Mouse (Mus musculus) mesoderm, embryonic 11.5 days (tissue): ENCODE data around the gene Akt2.

Experiments
- DNase-seq: peaks from one replicate; pipeline ENCODE4 v3.0.0-alpha.2; 2012; ENCODE audit warnings: low read depth, low spot score

Gene Akt2

DNA sequence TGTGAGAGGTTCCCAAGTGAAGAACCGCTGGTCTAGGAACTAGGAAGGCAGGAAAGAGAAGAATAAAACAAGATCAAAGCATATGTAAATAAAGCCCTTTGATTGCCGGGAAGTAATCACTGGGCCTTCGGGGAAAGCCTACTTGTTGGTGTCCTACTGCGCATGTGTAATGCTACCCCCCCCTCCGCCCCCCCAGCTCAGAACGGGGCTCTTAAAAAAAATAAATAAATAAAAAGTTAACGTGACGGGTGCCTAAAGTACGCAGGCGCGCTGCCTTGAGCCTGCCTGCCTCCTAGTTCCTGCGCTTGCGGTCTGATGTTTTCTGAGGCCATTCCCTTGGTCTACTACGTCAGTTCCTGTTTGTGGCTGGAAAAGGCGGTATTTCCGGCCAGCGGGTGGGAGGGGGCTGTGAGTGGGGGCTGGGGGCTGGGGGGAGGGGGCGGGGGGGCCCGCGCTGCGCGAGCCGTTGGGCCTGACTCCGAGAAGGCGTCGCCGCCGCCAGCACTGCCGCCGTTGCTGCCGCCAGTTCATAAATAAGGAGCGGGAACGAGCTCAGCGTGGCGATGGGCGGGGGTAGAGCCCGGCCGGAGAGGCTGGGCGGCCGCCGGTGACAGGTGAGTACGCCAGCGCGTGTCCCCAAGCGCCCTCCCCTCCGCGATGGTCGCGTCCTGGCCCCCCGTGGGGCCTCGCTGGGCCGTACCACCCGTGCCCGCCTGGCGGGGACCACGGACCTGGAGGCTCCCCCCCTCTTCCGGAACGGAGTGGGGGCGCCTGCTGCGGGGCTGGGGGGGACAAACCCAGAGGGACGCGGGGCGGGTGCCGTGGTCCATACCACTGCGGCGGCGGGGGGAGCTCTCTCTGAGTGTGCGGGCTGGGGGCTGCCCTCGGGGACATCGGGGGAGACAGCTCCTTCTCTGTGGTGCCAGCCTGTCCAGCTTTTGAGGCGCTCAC lies at the start of gene Akt2:
Gene Akt2 (plus strand): TSS at position 287 of the 951 bp plus-strand sequence.
- peak; percentile 98 for DNase-seq

DNA sequence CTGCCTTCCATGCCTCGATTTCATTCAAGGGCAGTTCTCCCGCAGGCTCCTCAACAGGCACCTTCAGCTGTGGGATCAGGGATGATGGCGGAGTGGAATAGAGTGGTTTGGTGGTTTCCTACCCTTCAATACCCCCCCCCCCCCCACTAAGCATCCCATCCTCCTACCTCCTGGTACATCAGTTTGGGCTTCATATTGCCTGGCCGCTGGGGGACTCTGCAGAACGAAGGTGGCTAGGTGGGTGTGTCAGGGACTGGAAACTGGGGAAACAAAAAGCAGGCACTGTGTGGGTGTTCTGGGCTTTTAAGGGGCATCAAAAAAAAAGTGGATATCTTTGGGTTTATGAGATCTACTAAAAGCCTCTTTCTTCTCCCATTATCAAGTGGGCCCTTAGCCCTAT lies 49.4 kb upstream of the Akt2 start:
- DNase-seq: no peak

DNA sequence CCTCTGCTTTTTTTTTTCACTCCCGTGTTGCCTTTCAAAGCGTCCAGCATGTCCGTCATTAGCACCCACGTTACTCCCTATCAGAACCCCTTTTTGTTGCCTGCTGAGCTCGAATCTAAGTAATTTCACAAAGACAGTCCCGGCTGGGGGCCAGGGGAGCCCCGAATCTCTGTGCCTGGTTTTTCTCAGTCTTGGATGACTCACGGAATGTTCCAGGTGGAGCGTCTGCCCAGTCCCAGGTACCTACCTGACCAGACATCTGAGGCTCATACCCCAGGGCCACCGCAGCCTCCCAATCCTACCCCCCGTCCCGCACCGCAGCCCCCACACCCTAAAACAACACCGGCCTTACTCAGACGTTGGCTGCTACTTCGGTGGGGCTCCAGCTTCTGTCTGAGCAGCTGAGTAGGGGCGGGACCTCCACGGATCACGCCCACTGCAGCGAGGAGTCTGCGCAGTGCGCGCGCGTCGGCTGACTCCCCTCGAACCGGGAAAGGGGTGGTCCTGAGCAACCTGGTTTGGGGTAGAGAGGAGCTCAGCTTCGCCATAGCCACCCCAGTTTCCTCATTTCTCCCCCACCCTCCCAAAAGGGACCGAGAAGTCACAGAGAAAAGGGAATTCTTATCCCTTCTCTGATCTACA lies 48.8 kb upstream of the Akt2 start:
- peak; percentile 85 for DNase-seq

DNA sequence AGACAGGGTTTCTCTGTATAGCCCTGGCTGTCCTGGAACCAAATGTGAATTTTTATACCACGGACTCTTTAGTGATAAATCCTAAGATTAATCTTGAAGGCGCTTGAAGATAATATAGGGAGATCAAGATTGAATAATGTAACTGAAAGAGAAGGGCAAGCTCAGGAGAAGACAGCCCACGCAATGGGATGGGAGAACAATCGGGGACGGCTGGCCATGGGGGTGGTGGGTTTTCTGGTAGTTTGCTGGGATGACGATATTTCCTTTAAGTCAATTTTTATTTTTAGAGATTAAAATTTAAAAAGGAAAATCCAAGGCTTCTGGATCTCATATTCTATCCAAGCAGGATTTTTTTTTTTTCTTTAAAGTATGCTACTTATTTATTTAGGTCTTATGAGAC lies 48.3 kb upstream of the Akt2 start:
- DNase-seq: no peak

DNA sequence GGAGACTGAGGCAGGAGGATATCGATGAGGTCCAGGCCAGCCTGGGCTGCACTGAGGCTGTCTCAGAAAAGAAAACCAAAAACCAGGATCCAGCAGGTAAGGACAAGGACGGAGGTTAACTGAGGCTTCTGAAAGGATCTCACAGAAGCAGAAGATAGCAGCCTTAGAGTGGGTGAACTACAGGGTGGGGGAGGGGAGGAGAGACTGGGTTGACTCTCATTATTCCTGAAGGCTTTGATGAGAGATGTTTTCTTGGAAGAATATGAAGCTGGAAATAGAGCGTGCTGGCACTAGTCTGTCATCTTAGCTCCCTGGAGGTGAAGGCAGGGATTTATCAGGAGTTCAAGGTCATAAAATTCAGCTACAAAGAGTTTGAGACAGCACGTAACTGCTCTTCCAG lies 47.5 kb upstream of the Akt2 start:
- DNase-seq: no peak

DNA sequence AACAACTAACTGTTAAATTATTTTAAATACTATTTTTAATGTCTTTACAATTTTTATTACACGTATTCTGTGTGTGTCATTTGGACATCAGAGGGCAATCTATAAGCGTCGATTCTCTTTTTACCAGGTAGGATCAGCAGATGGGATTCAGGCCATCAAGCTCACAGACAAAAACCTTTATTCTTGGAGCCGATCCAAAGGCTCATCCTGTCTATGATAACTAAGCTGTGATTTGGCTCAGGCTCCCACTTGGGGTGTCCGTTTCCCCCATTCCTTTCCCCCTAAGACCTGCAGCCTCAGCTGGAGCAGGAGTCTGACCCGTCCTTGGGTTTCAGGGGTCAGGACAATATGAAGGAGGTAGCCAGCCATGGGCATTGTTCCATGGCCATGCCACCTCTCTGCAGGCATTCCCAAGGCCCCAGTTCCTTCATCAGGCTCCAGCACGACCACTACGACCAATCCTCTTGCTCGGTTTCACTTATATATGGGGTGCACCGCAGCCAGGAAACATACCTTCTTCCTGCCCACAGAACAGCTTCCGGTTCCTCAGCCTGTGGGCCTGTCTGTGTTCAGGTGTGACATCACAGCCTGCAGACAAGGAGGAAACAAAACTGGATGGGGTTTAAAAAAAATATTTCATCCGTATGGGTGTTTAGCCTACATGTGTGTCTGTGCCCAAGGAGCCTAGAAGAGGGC lies 46.5 kb upstream of the Akt2 start:
- no peak for DNase-seq

DNA sequence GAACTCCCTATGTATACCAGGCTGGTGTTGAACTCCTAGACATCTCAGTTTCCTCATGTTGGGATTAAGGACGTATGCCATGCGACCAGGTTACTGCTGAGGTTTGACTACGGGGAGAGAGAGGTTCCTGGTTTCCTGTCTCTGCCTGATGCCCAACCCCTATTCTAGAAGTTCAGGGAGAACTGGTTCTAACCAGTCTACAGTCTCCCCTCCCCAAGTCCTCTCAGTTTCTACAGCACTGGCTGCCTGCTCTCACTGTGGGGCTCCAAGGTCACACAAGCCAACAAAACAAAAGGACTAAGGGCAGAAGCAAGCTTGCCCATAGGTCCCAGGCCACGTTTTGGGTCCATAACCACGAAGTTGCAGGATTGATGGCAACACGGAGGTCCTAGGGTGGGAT lies 41.8 kb upstream of the Akt2 start:
- no peak for DNase-seq

DNA sequence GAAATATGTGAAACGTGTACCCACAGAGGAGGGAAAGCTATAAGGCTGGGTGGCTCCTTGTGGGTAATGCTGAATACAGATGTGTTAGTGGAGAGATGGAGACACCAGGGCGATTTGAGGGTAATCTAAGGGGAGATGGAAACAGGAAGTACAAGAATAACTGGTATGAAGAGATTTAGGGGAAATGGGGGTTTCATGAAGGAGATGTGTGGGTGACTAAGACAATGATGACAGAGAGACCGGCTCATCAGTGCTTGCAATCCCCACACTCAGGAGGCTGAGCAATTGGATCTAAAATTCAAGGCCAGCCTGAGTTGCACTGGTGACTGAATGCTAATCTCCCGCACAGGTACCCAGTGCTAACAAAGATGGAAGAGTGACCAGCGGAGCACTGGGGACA lies 39.3 kb upstream of the Akt2 start:
- DNase-seq: no peak

DNA sequence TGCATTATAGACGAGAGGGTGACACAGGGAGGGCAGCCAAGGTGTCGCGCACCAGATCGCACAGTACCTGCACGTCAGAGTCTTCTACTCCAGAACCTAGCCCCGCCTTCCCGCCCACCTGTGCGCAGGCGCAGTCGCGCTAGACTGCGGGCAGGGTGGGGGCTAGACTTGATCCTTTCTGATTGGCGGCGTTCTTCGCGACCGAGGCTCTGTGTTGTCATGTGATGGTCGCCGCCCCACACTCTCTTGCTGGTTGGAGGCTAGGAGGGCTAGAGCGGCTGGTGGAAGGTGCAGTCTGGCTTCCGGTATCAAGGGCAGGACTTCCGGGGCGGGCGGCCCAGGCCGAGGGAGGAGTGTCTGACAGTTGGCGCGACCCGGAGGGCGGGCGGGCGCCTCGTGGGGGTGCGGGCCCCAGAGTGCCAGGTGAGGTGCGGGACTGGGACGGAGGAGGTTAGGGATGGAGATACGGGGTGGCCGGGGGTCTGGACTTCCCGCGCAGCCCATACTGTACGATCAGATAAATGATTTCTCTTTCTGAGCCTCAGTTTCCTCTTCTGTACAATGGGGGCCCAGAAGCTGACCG lies 38.3 kb upstream of the Akt2 start, which contains the start of the genes Pld3 and 2310022A10Rik:
Gene Pld3 (minus strand): TSS at position 288 of the 583 bp plus-strand sequence.
Gene 2310022A10Rik (plus strand): TSS at position 303 of the 583 bp plus-strand sequence.
- peak; percentile 95 for DNase-seq

DNA sequence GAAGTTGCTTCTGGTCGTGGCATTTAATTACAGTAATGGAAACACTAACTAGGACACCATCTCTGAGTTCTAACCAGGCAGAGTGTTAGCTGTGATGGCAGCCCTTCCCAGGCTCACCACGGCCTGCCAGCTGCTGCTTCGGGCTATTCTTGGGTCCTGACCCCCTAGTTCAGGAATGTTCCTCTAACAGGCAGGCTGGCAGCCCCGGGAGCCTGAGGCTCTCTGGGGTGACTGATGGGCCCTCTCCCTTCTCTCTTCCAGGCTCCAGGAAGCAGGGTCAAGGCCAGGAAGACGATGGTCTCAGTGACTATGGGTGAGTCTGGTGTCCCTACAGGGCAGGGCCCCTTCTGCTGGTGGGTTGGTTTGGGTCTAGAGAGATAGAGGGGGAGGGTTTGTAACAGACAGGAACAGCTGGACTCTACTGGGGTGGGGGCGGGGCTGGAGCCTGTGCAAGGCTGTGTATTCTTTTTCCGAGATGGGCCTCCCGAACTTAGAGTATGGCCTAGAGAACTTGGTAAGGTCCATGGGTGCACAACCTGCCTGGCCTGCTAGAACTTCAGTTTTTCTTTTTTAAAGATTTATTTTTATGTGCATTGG lies 31.0 kb upstream of the Akt2 start:
- peak; percentile 15 for DNase-seq

DNA sequence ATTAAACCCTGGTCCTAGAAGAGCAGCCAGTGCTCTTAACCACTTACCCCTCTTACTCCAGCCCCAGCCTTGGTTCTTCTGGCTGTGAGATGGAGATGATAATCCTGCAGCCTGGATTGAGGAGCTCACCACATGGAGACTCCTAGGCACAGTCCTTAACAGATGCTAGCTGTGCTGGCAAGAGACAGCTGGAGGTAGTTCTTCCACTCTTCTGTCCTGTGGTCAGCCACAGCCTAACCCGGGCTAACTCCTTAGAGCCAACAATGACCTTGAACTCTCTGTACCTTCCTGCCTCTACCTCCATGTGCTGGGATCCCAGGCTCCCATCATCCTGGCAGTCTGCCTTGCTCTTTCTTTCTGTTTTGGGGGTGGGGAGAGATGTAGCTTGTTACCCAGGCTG lies 30.4 kb upstream of the Akt2 start:
- DNase-seq: no peak

DNA sequence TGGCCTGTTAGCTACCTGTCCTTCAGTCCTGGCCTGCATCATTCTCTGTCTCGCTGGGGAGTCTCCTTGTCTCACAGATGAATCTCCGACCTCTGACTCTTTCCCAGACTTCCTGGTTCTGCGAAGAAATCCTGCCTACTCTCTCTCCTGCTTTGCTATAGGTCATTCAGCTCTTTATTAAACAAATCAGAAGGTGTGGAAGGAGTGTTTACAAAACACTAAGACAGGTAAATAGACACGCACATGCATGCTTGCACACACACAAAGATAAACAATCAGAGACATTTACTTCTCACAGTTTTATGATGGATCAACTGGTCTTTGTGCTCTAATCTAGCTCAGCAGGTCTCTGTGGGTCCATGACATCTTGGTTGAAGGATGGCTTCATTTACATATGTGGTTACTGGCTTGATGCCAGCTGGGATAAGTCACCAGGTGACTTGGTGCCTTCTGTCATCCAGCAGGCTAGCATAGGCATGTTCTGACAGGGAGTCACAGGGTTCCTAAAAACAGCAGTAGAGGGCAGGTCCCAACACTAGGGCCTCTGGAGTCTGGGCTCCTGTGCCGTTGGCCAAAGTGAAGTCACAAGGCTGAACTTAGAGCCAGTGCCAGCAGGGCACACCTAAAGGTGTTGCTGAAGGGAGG lies 21.6 kb upstream of the Akt2 start:
- no peak for DNase-seq

DNA sequence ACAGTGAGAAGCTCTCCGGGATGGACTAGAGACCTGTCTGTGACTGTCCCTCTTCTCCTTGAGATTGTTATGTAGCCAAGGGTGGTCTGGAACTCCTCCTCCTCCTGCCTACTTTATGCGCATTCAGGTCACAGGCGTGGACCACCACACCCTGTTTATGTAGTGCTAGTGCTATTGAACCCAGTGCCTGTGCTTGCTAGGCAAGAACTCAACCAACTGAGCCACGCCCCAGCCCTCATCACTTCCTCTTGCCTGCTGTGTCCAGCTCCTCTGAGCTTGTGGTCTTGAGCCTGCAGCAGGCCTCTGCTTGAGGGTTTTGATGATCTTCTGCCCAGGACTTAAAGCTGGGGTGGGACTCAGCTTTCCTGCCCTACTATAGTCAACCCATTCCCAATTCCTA lies 19.2 kb upstream of the Akt2 start:
- DNase-seq: no peak

DNA sequence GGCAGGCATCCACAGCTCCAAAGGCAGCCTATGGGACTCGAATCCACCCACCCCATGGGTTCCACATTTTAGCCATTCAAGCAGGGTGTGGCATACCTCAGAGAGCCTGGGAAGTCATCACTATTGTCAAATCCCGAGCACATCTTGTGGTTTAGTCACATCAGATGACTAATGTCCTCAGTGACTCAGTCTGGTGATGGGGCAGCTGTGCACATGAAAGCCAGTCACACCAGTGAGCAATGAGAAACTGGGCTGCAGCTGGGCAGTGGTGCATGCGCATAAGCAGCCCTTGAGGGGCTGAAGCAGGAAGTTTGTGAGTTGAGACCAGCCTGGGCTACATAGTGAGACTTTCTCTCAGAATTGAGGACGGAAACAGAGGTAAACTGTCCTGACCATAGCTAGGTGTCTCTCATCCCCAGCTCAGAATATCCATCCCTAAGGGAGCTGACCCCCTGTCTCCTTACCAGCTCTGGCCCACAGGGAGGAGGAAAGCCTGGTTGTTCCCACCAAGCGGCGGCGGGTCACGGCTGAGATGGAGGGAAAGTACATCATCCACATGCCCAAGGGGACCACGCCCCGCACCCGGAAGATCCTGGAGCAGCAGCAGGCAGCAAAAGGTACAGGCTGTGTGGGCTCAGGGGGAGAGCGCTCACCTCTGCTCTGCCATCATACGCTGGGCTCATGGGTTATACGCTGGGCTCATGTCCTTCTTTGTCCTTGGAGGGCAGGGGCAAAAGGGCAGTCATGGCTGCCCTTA lies 17.1 kb upstream of the Akt2 start:
- DNase-seq: no peak

DNA sequence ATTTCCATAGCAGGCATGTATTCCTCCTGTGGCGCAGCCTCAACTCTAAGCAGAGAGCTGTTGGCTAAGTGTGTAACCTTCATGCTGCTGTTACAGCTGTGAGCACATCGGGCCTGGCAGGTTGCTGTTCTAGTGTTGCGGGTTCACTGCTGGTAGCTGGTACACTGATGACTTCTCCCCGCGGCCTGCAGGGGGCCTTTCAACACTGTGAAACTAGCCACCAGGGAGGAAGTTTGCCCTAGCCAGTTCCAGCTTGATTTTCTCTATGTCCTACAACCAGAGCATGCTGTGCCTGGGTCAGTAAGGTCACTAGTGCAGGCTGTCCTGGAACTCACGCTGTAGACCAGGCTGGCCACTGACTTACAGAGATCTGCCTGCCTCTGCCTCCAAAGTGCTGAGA lies 14.4 kb upstream of the Akt2 start:
- DNase-seq: no peak

DNA sequence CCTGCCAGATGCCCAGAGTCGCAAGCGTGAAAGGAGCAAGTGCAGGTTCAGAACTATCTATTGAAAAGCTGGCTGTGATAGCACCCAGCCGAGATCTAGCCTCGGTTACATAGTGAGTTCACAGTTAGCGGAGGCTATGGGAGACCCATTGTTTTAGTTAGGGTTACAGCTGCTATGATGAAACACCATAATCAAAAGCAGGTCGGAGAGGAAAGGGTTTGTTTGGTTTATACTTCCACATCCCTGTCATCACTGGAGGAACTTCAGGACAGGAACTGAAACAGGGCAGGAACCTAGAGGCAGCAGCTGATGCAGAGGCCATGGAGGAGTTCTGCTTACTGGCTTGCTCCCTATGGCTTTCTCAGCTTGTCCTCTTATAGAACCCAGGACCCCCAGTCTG lies 13.8 kb upstream of the Akt2 start:
- no peak for DNase-seq

DNA sequence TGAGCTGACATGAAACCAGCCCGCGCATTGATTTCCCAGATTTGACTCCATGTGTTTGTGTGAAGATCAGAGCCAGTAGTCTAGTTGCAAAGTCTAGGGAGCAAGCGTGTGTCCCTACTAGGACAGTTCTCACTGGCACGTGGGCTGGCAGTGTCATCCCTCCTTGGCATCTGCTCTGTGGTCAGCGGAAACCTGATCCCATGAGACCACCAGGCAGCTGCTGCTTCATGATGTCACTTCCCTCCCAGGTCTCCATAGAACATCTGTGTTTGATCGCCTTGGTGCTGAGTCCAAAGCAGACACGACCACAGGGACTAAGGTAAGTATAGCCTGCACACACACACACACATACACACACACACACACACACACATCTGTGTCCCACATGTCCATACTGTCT lies 12.9 kb upstream of the Akt2 start:
- peak; percentile 27 for DNase-seq

DNA sequence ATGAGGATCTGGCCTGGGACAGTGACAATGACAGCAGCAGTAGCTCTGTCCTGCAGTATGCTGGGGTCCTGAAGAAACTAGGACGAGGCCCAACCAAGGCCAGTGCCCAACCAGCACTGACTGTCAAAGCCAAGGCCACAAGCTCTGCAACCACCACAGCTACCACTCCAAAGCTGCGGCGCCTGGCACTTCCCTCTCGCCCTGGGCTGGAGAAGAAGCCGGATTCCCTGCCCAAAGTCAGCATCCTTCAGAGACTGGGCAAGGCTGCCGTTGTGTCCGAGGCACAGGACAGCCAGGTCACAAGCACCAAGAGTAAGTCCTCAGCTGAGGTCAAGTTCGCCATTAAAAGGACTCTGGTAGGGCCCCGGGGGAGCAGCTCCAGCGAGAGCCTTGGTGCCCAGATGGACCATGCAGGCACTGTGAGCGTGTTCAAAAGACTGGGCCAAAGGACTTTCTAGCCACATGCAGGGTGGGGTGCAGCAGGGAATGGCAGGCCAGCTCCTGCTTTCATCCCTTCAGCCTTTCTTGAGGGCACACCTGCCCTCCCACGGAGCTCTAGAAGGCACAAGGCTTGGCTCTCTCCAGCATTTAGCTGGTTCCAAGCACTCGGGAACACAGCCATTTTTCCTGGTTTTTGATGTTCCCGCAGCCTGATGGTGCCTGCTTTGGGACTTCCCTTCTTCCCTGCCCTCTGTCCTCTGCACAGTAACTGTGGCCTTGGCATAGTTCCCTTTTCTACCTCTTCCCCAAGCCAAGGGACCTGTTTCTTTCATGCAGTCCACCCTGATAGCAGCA lies 10.8 kb upstream of the Akt2 start:
- no peak for DNase-seq

DNA sequence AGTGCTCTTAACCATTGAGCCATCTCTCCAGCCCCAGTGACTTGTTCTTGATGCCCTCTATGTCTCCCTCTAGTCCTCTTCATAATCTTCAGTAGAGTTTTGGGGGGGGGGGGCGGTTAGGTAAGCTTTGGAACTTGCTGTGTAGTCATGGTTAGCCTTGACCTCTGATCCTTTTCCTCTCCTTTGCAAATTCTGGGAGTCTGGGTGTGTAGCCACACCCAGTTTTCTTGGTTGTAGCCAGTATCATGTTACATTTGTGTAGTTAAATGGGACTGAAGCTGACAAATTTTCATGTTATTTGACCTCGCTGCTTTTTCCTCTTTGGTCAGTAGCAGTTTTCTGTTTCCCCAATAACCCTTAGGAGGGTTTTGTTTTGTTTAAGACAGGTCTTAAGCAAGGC lies 4.5 kb upstream of the Akt2 start:
- DNase-seq: no peak
